Mouse (Mus musculus): ENCODE data around the gene Plce1. TPM values are rescaled to one million over a fixed set of nuclear protein-coding genes. Genes with fewer than 3 reads are reported as not detected.
"Not testable (repeated sequence)": the region's sequence is repeated elsewhere in the genome, so short reads cannot be mapped to it uniquely, and the experiment has no call there.

Plce1 gene
- polyA plus RNA-seq, 1 experiment from 2014 or later, result 0.47 TPM

DNA sequence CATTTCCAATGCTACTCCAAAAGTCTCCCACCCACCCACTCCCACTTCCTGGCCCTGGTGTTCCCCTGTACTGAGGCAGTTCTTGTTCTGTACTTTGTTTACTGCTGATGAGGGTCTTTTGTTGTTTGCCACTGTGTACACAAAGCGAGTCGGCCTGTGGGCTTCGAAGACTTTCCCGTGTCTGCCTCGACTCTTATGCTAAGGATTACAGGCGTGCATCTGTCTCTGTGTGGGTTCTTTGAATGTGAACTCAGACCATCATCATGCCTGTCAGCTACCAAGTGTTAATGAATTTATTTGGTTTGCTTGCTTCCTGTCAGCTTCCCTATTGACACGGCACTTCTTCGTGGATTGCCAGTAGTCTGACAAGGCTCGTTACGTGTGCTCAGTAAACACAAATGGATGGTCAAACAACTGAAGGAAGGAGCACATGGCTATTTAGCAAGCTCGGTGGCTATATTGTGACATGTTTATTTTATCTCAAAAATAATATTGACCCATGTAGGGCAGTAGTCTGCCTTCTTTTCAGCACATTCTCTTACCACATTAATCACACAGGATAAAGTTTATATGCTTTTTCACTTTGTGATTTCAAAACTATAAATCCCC, 133.3 kb downstream of the Plce1 start:
- H3K27me3 ChIP-seq, result no peaks in the 10 kb centered on the region
- H3K9me3 ChIP-seq (replicated peaks), result no peaks in the 10 kb centered on the region
- ATAC-seq (ENCODE audit: low read depth) (no peak), DNase-seq (no peak)
- WGBS (ENCODE audit: insufficient replicate concordance), result 60% methylated on average over 11 of the region's 11 CpGs
- no peak overlapping the region for H3K27ac ChIP-seq
- no peaks in the 10 kb centered on the region for H3K4me1 ChIP-seq (replicated peaks)
- H3K9ac ChIP-seq, result no peak overlapping the region
- no peaks in the 10 kb centered on the region for H3K36me3 ChIP-seq
- no peak overlapping the region for H3K4me2 ChIP-seq
- H3K4me3 ChIP-seq (replicated peaks), result no peak overlapping the region

DNA sequence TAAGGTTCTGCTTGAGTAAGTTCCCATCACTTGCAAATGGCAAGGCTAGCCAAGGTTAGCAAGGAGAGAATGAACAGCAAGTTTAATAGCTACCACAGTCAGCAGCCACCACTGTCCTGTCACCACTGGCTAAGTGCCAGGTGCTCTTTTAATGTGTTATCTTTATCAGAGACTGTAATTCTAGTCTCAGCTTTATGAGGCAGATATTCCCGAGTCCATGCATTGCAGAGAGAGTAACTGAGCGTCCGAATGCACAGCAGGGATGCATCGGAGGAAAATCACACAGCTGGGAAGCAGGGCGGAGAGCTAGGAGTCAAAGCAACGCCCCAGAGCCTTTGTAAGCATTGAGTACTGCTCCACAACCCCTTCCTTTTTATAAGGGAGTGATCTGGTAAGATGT, 134.4 kb downstream of the Plce1 start:
- Histone ChIP-seq H3K9me3 (replicated peaks) (no peaks in the 10 kb centered on the region), H3K27ac (no peak overlapping the region), H3K4me3 (replicated peaks) (no peak overlapping the region), H3K4me2 (no peak overlapping the region), H3K4me1 (replicated peaks) (no peaks in the 10 kb centered on the region), H3K36me3 (no peaks in the 10 kb centered on the region), H3K27me3 (no peaks in the 10 kb centered on the region), H3K9ac (no peak overlapping the region)
- DNase-seq, result no peak
- 50% methylated on average over 6 of the region's 6 CpGs for WGBS (ENCODE audit: insufficient replicate concordance)
- ATAC-seq (ENCODE audit: low read depth), result no peak

DNA sequence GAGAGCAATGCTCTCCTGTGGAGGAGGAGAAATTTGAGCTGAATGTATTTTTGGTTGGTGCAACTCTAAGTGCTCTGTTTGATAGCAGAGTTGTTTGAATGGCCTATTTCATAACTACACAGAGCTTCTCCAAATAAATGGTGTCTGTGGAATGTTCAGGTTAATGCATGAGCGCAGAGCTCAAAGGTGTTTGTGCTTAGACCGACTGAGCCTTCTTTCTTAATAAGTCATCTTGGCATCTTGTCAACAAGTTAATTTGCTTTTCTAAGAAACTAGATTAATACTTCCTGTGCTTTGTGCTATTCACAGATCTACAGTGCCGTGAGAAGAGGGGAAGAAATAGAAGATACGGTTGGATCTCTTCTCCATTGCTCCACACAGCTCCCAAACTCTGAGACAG, 139.2 kb downstream of the Plce1 start:
- Histone ChIP-seq H3K36me3 (no peaks in the 10 kb centered on the region), H3K27ac (no peak overlapping the region), H3K4me3 (replicated peaks) (no peak overlapping the region), H3K9me3 (replicated peaks) (no peaks in the 10 kb centered on the region), H3K4me1 (replicated peaks) (no peaks in the 10 kb centered on the region), H3K27me3 (no peaks in the 10 kb centered on the region), H3K4me2 (no peak overlapping the region), H3K9ac (no peak overlapping the region)
- DNase-seq (no peak), ATAC-seq (ENCODE audit: low read depth) (no peak)
- 65% methylated on average over 4 of the region's 4 CpGs for WGBS (ENCODE audit: insufficient replicate concordance)

GRCm38 (mm10) chr19:38621546-38621945, 140.6 kb downstream of the Plce1 start:
- Histone ChIP-seq H3K4me1 (replicated peaks) (no peaks in the 10 kb centered on the region), H3K27me3 (no peaks in the 10 kb centered on the region), H3K4me2 (no peak overlapping the region), H3K36me3 (no peaks in the 10 kb centered on the region), H3K4me3 (replicated peaks) (no peak overlapping the region), H3K9ac (no peak overlapping the region), H3K9me3 (replicated peaks) (no peaks in the 10 kb centered on the region), H3K27ac (no peak overlapping the region)
- DNase-seq (no peak), ATAC-seq (ENCODE audit: low read depth) (no peak)
- 69% methylated on average over 10 of the region's 10 CpGs for WGBS (ENCODE audit: insufficient replicate concordance)

- no peak overlapping the region for H3K4me3 ChIP-seq (replicated peaks)
- ATAC-seq (ENCODE audit: low read depth), result no peak
- DNase-seq, result no peak
- H3K9me3 ChIP-seq (replicated peaks), result no peaks in the 10 kb centered on the region
- H3K36me3 ChIP-seq, result no peaks in the 10 kb centered on the region
- no peak overlapping the region for H3K27ac ChIP-seq
- no peak overlapping the region for H3K4me2 ChIP-seq
- H3K9ac ChIP-seq, result no peak overlapping the region
- no peaks in the 10 kb centered on the region for H3K4me1 ChIP-seq (replicated peaks)
- H3K27me3 ChIP-seq, result no peaks in the 10 kb centered on the region
- 69% methylated on average over 9 of the region's 9 CpGs for WGBS (ENCODE audit: insufficient replicate concordance)
These were observed 145.5 kb downstream of the Plce1 start for GRCm38 (mm10) chr19:38626246-38627015.

DNA sequence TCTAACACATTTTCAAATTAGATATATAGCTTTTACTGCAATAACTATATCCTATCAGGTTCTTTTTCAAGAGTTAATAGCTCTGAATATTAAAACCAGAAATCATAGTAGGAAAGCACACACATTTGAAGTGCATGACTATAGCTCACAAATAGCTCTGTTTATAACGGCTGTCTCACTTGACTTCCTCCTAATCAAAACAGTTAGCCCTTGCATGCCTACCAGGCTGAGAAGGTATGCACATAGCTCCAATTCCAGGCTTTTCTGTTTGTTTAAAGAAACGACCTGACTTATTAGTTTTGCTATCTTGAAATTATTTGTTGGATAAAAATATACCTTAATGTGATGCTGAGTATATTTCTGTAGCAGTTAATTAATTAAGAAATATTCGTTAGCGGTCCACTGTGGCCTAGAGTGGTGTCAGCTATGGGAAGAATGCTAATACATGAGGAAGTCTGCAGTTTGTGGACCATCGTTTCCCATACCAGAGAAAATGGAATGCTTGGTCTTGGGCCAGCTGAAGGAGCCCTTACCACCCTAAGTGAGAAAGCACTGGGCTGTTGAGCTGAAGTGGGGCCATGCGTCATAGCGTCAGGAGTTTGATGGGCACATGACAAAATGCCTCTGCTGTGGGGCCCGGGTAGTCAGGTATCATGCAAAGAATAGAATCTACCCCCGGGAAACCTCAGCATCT, 146.3 kb downstream of the Plce1 start:
- Histone ChIP-seq H3K27me3 (no peaks in the 10 kb centered on the region), H3K4me2 (no peak overlapping the region), H3K36me3 (no peaks in the 10 kb centered on the region), H3K9ac (no peak overlapping the region), H3K4me1 (replicated peaks) (no peaks in the 10 kb centered on the region), H3K9me3 (replicated peaks) (no peaks in the 10 kb centered on the region), H3K27ac (no peak overlapping the region), H3K4me3 (replicated peaks) (no peak overlapping the region)
- ATAC-seq (ENCODE audit: low read depth) (no peak), DNase-seq (no peak)
- 63% methylated on average over 9 of the region's 9 CpGs for WGBS (ENCODE audit: insufficient replicate concordance)

- H3K4me2 ChIP-seq, result no peak overlapping the region
- H3K27ac ChIP-seq, result no peak overlapping the region
- H3K36me3 ChIP-seq, result no peaks in the 10 kb centered on the region
- H3K9ac ChIP-seq, result no peak overlapping the region
- no peaks in the 10 kb centered on the region for H3K4me1 ChIP-seq (replicated peaks)
- ATAC-seq (ENCODE audit: low read depth) (no peak), DNase-seq (no peak)
- H3K27me3 ChIP-seq, result no peaks in the 10 kb centered on the region
- H3K4me3 ChIP-seq (replicated peaks), result no peak overlapping the region
- WGBS (ENCODE audit: insufficient replicate concordance), result 57% methylated on average over 3 of the region's 3 CpGs
- no peaks in the 10 kb centered on the region for H3K9me3 ChIP-seq (replicated peaks)
These were observed 151.3 kb downstream of the Plce1 start for GRCm38 (mm10) chr19:38632251-38632650.

DNA sequence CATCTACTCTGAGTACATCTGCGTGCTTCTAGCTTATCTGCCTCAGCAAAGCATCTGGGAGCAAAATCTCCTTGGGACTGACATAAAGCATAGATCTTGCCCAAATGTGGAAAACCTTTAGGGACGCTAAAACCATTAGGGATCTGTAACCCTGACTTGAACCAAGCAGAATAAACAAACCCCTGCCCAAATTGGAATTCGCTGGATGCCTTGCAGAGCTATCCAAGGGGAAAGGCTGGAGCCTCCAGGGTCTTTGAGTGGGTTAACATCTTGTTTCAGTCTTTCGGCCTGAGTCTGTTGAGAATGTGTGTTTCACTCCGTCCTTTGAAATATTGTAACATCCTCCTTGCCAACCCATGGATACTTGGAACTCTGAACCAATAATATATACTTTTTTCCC, 152.4 kb downstream of the Plce1 start:
- Histone ChIP-seq H3K4me1 (replicated peaks) (no peaks in the 10 kb centered on the region), H3K4me2 (no peak overlapping the region), H3K4me3 (replicated peaks) (no peak overlapping the region), H3K36me3 (no peaks in the 10 kb centered on the region), H3K9me3 (replicated peaks) (no peaks in the 10 kb centered on the region), H3K9ac (no peak overlapping the region), H3K27ac (no peak overlapping the region), H3K27me3 (no peaks in the 10 kb centered on the region)
- ATAC-seq (ENCODE audit: low read depth), result no peak
- 56% methylated on average over 5 of the region's 5 CpGs for WGBS (ENCODE audit: insufficient replicate concordance)
- no peak for DNase-seq

DNA sequence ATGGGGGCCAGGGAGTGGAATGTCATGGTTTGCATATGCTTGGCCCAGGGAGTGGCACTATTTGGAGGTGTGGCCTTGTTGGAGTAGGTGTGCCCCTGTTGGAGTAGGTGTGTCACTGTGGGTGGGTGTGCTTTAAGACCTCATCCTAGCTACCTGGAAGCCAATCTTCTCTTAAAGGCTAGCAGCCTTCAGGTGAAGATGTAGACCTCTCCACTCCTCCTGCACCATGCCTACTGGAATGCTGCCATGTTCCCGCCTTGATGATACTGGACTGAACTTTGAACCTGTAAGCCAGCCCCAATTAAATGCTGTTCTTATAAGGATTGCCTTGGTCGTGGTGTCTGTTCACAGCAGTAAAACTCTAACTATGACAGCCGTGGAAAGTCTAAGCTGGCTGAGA, 158.1 kb downstream of the Plce1 start:
- DNase-seq (no peak), ATAC-seq (ENCODE audit: low read depth) (no peak)
- Histone ChIP-seq H3K36me3 (no peaks in the 10 kb centered on the region), H3K27ac (no peak overlapping the region), H3K4me2 (no peak overlapping the region), H3K9me3 (replicated peaks) (no peaks in the 10 kb centered on the region), H3K4me1 (replicated peaks) (no peaks in the 10 kb centered on the region), H3K27me3 (no peaks in the 10 kb centered on the region), H3K4me3 (replicated peaks) (no peak overlapping the region), H3K9ac (no peak overlapping the region)
- WGBS (ENCODE audit: insufficient replicate concordance), result 59% methylated on average over 3 of the region's 3 CpGs

GRCm38 (mm10) chr19:38639805-38640204, 158.9 kb downstream of the Plce1 start:
- H3K9me3 ChIP-seq (replicated peaks), result no peaks in the 10 kb centered on the region
- H3K27me3 ChIP-seq, result no peaks in the 10 kb centered on the region
- ATAC-seq (ENCODE audit: low read depth) (no peak), DNase-seq (no peak)
- H3K36me3 ChIP-seq, result no peaks in the 10 kb centered on the region
- no peak overlapping the region for H3K27ac ChIP-seq
- WGBS (ENCODE audit: insufficient replicate concordance), result 49% methylated on average over 3 of the region's 3 CpGs
- H3K4me1 ChIP-seq (replicated peaks), result no peaks in the 10 kb centered on the region
- H3K4me3 ChIP-seq (replicated peaks), result no peak overlapping the region
- no peak overlapping the region for H3K4me2 ChIP-seq
- H3K9ac ChIP-seq, result no peak overlapping the region

DNA sequence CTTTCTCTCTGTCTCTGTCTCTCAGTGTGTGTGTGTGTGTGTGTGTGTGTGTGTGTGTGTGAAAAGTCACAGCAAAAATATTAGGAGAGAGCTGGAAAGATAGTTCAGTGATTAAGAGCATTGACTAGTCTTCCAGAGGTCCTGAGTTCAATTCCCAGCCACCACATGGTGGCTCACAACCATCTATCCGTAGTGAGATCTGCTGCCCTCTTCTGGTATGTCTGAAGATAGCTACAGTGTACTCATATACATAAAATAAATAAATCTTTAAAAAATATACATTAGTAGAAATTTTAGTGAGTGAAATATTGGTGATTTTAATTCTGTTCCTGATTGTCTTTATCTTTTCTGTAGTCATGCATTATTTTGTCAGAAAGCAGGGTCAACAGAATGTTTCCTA, 161.6 kb downstream of the Plce1 start:
- DNase-seq; H3K4me1 ChIP-seq (replicated peaks); H3K36me3 ChIP-seq; H3K27me3 ChIP-seq; H3K27ac ChIP-seq; H3K4me3 ChIP-seq (replicated peaks); H3K9me3 ChIP-seq (replicated peaks); H3K9ac ChIP-seq; H3K4me2 ChIP-seq; ATAC-seq (ENCODE audit: low read depth): not testable (repeated sequence)
- 35% methylated on average over 1 of the region's 1 CpGs for WGBS (ENCODE audit: insufficient replicate concordance)
